Mouse (Mus musculus): ENCODE results near the gene Polr2m.

DNA sequence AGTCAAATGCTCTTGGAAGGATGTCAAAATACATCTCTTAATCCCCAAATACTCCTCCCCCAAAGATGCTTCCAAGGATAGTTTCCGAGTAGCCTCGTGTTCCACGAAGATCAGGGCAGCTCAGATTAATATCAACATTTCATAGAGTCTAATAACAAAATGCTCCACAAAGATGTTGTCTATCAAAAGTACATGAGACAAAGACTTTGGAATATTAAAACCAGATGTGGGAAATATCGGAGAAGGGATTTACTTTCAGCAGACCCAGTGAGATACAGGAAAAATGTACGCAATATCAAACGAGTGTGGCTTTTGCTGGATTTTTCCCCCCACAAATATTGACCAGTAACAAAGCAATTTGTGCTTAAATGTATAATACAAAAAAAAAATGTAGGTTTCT is 35.1 kb downstream of the Polr2m start:
- TF ChIP-seq HCFC1 (IDR thresholded peaks at IDR 0.05; ENCODE audit: borderline replicate concordance, insufficient read depth, low read length) (no peak), ZC3H11A (IDR thresholded peaks at IDR 0.05; ENCODE audit: borderline replicate concordance, low read depth, low read length) (no peak), ZNF384 (IDR thresholded peaks at IDR 0.05; ENCODE audit: low read depth, low read length) (no peak), MAFK (IDR thresholded peaks at IDR 0.05; ENCODE audit: insufficient read depth, low read depth, low read length) (no peak)
